Mouse (Mus musculus) embryonic facial prominence, embryonic 15.5 days (tissue): Measurements from ENCODE around the gene Cd79a. TPM values are rescaled to one million over a fixed set of nuclear protein-coding genes. Genes with fewer than 3 reads are reported as not detected.

ENCODE experiments used
- ATAC-seq: fragments of 200-750 bp; cut with Nextera tagmentation; 2 replicates; pipeline ENCODE4 v1.8.0; 2017; ENCODE audit warnings: low read depth, moderate TSS enrichment; ENCODE audit not compliant: insufficient number of reproducible peaks, low FRiP score, low TSS enrichment
- H3K27ac ChIP-seq: fragments of 300-500 bp; sonication (generic); replicated peaks from 2 replicates; pipeline ENCODE4 v1.5.1; 2015; ENCODE audit warnings: mild to moderate bottlenecking, inconsistent platforms
- H3K27me3 ChIP-seq: fragments of 300-500 bp; sonication (generic); 2 replicates; pipeline ENCODE4 v1.6.1; 2015; ENCODE audit warnings: inconsistent platforms
- H3K36me3 ChIP-seq: fragments of 300-500 bp; sonication (generic); 2 replicates; pipeline ENCODE4 v1.6.1; 2015; ENCODE audit warnings: mild to moderate bottlenecking, inconsistent platforms
- H3K4me1 ChIP-seq: fragments of 300-500 bp; sonication (generic); 2 replicates; pipeline ENCODE4 v1.6.1; 2015; ENCODE audit warnings: inconsistent platforms
- H3K4me2 ChIP-seq: fragments of 300-500 bp; sonication (generic); replicated peaks from 2 replicates; pipeline ENCODE4 v1.6.1; 2015; ENCODE audit warnings: mild to moderate bottlenecking, inconsistent platforms
- H3K4me3 ChIP-seq: fragments of 300-500 bp; sonication (generic); replicated peaks from 2 replicates; pipeline ENCODE4 v1.5.1; 2015; ENCODE audit warnings: mild to moderate bottlenecking, inconsistent platforms
- H3K9ac ChIP-seq: fragments of 300-500 bp; sonication (generic); 2 replicates; pipeline ENCODE4 v1.6.1; 2015; ENCODE audit warnings: inconsistent platforms
- H3K9me3 ChIP-seq: fragments of 300-500 bp; sonication (generic); replicated peaks from 2 replicates; pipeline ENCODE4 v1.6.1; 2016; ENCODE audit warnings: inconsistent platforms
- WGBS: fragments of 180-500 bp; shearing (Covaris S2); methylation state at CpG from one replicate; pipeline ENCODE4 v1.1.7; 2015; 5-methylcytosine and 5-hydroxymethylcytosine counted together
- polyA plus RNA-seq: library from polyadenylated mRNA; unstranded; fragments of >200 nt; fragmentation: Nextera tagmentation; extraction: Ambion mirVana; gene quantifications from 2 replicates; pipeline ENCODE4 v1.2.1, GENCODE M21; 2015

Cd79a gene
- 0.59 and 0.69 TPM in 2 replicates for polyA plus RNA-seq

DNA sequence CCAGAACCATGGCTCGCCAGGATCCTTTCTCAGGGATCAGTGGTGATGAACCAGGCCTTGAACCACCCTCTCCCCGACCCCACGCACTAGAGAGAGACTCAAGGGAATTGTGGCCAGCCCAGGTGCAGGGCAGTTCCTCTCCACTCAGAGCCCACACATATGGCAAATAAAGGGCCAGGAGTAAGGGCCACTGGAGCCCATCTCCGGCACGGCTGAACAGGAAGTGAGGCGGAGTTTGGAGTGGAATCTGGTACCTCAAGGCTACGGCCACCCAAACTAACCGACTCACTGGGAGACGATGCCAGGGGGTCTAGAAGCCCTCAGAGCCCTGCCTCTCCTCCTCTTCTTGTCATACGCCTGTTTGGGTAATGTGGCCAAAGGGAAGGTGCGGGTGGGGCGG is at the start of gene Cd79a:
Cd79a (plus strand) TSS at position 158 of the 400 bp plus-strand sequence.
- Histone ChIP-seq H3K9ac (no peak within 1 kb of the TSS), H3K9me3 (no peaks in the 10 kb centered on the region), H3K27ac (no peak within 1 kb of the TSS), H3K36me3 (no peaks in the 10 kb centered on the region), H3K4me1 (peaks cover 2% of the 10 kb centered on the region; the same call in 1 of the 2 replicates), H3K4me3 (no peak within 1 kb of the TSS), H3K4me2 (no peak within 1 kb of the TSS), H3K27me3 (no peaks in the 10 kb centered on the region)
- WGBS, result 52% methylated on average over 12 of the region's 12 CpGs
- no peak for ATAC-seq

DNA sequence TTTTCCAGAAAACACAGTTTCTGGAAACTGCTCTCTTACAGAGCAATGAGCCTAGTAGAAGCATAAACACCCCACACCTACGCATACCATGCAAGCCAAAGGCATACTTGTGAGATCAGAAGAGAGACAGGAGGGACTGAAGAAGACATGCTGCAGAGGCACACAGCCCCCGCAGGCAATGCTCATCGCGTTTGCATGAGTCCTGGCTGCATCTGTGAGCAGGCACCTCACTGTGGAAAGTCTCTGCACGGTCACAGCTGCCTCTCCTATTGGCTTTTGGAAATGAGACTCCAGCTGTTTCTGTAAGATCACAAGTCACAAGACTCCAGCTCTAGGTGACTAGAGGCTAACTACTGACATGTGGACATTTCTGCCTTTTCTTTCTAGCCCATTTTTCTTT is 47.0 kb upstream of the Cd79a start:
- no peaks in the 10 kb centered on the region for H3K36me3 ChIP-seq
- 8% methylated on average over 5 of the region's 5 CpGs for WGBS
- 0 out of 2 replicates have a peak, but pooled peaks cover 5% of the 10 kb centered on the region for H3K4me1 ChIP-seq
- H3K9ac ChIP-seq, result no peak overlapping the region
- no peak overlapping the region for H3K4me2 ChIP-seq
- no peak overlapping the region for H3K27ac ChIP-seq
- no peaks in the 10 kb centered on the region for H3K27me3 ChIP-seq
- no peak for ATAC-seq
- no peaks in the 10 kb centered on the region for H3K9me3 ChIP-seq
- no peak overlapping the region for H3K4me3 ChIP-seq

DNA sequence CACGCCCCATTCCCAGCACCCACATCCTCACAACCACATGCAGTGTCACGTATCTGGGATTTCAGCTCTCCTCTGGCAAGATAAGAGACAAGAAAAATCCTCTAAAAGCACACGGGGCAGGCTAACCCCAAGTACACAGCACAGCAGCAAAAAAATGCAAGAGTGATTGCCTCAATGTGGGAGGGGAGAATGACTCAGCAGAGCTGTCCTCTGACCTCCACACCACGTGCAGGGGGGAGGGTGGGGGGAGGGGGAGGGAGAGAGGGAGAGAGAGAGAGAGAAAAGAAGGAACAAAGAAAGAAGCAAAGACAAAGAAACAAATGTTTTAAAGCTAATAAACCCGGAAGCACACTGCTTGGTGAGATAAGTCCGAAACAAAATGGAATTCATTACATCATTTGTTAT is 46.3 kb upstream of the Cd79a start:
- ATAC-seq, result no peak
- H3K4me2 ChIP-seq, result no peak overlapping the region

DNA sequence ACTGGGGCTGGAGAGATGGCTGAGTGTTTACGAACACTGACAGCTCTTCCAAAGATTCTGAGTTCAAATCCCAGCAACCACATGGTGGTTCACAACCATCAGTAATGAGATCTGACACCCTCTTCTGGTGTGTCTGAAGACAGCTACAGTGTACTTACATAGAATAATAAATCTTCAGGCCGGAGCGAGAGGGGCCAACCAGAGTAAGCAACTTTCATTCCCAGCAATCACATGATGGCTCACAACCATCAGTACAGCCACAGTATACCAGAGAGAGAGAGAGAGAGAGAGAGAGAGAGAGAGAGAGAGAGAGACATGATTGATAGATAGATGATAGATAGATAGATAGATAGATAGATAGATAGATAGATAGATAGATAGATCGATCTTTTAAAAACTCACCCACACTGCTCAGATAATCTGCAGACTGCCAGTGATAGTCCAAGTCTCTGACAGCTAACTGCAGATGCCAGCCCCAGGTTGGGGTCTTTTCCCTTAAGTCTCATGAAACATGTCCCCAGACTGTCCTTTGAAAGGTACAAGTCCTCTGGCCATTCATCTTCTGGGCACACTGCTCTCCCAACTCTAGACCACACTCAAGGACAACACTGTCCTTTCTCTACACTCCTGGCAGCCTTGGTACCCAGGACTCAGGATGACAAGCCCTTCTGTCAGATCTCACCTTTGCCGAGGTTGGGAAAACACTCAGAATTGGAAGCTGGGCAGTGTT is 45.4 kb upstream of the Cd79a start:
- Histone ChIP-seq H3K4me2 (no peak overlapping the region), H3K9ac (no peak overlapping the region), H3K4me1 (0 out of 2 replicates have a peak, but pooled peaks cover 5% of the 10 kb centered on the region), H3K27ac (no peak overlapping the region), H3K9me3 (no peaks in the 10 kb centered on the region), H3K27me3 (no peaks in the 10 kb centered on the region), H3K4me3 (no peak overlapping the region), H3K36me3 (no peaks in the 10 kb centered on the region)
- ATAC-seq, result no peak
- WGBS, result 87% methylated on average over 5 of the region's 5 CpGs

More for the DNA sequence above, 46.3 kb upstream of the Cd79a start:
- H3K27ac ChIP-seq, result no peak overlapping the region
- no peaks in the 10 kb centered on the region for H3K9me3 ChIP-seq
- no peak overlapping the region for H3K9ac ChIP-seq
- 35% methylated on average over 6 of the region's 6 CpGs for WGBS
- no peak overlapping the region for H3K4me3 ChIP-seq
- H3K36me3 ChIP-seq, result no peaks in the 10 kb centered on the region
- no peaks in the 10 kb centered on the region for H3K27me3 ChIP-seq
- H3K4me1 ChIP-seq, result 0 out of 2 replicates have a peak, but pooled peaks cover 5% of the 10 kb centered on the region

DNA sequence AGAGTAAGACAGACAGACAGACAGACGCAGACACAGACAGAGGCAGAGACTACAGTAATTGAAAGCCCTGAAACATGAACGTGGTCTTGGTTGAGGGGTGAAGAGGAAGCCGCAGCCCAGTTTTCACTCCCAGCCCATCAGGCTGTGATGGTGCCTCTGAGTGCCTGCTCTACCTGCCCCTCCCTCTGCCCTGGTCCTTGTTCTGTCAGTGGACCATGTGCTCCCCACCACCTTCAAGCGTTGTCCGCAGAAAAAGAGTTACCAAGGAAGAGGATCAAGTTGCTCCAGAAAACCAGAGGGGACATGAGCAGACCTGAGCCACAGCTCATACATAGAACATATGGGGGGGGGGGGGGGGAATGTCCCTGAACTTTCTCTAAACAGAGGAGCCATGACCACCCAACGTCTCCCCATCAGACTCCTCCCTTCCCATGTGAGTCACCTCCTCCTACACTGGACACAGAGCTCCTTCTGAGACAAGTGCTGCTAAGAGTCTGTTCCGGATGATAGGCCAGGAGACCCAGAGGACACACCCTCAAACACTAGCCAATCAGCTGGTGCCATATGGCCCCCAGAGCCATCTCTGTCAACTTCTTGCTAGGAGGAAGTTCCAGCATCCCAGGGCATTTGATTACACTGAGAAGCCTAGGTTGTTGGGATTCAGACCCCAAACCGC is 44.5 kb upstream of the Cd79a start:
- Histone ChIP-seq H3K4me2 (no peak overlapping the region), H3K27ac (no peak overlapping the region), H3K4me1 (0 out of 2 replicates have a peak, but pooled peaks cover 5% of the 10 kb centered on the region), H3K9me3 (no peaks in the 10 kb centered on the region), H3K27me3 (no peaks in the 10 kb centered on the region), H3K9ac (no peak overlapping the region), H3K36me3 (no peaks in the 10 kb centered on the region), H3K4me3 (no peak overlapping the region)
- no peak for ATAC-seq
- WGBS, result 76% methylated on average over 8 of the region's 8 CpGs

GRCm38 (mm10) chr7:24853233-24853563 is 44.0 kb upstream of the Cd79a start:
- Histone ChIP-seq H3K4me1 (0 out of 2 replicates have a peak, but pooled peaks cover 5% of the 10 kb centered on the region), H3K4me2 (no peak overlapping the region), H3K36me3 (no peaks in the 10 kb centered on the region), H3K27ac (no peak overlapping the region), H3K9me3 (no peaks in the 10 kb centered on the region), H3K9ac (no peak overlapping the region), H3K27me3 (no peaks in the 10 kb centered on the region), H3K4me3 (no peak overlapping the region)
- no peak for ATAC-seq

- no peaks in the 10 kb centered on the region for H3K36me3 ChIP-seq
- no peak overlapping the region for H3K4me3 ChIP-seq
- H3K9me3 ChIP-seq, result no peaks in the 10 kb centered on the region
- H3K4me2 ChIP-seq, result no peak overlapping the region
- 0 out of 2 replicates have a peak, but pooled peaks cover 5% of the 10 kb centered on the region for H3K4me1 ChIP-seq
- no peaks in the 10 kb centered on the region for H3K27me3 ChIP-seq
- no peak for ATAC-seq
- no peak overlapping the region for H3K9ac ChIP-seq
- H3K27ac ChIP-seq, result no peak overlapping the region
- WGBS, result 27% methylated on average over 7 of the region's 7 CpGs
Measured at GRCm38 (mm10) chr7:24853695-24854094, 43.5 kb upstream of the Cd79a start.

- H3K9ac ChIP-seq, result no peak overlapping the region
- no peaks in the 10 kb centered on the region for H3K9me3 ChIP-seq
- H3K27me3 ChIP-seq, result no peaks in the 10 kb centered on the region
- 39% methylated on average over 6 of the region's 6 CpGs for WGBS
- no peaks in the 10 kb centered on the region for H3K36me3 ChIP-seq
- H3K4me3 ChIP-seq, result no peak overlapping the region
- H3K4me2 ChIP-seq, result no peak overlapping the region
- ATAC-seq, result no peak
- 0 out of 2 replicates have a peak, but pooled peaks cover 5% of the 10 kb centered on the region for H3K4me1 ChIP-seq
- H3K27ac ChIP-seq, result no peak overlapping the region
Measured at GRCm38 (mm10) chr7:24856460-24857120, 40.6 kb upstream of the Cd79a start.

- Histone ChIP-seq H3K27me3 (no peaks in the 10 kb centered on the region), H3K27ac (no peak overlapping the region), H3K4me3 (no peak overlapping the region), H3K4me2 (no peak overlapping the region), H3K9ac (no peak overlapping the region), H3K36me3 (no peaks in the 10 kb centered on the region), H3K9me3 (no peaks in the 10 kb centered on the region), H3K4me1 (no peaks in the 10 kb centered on the region)
- WGBS, result 69% methylated on average over 5 of the region's 5 CpGs
- ATAC-seq, result no peak
Measured at GRCm38 (mm10) chr7:24859234-24859633, 37.9 kb upstream of the Cd79a start.

- 89% methylated on average over 7 of the region's 7 CpGs for WGBS
- no peak within 1 kb of the TSS for H3K27ac ChIP-seq
- no peak within 1 kb of the TSS for H3K4me2 ChIP-seq
- no peaks in the 10 kb centered on the region for H3K36me3 ChIP-seq
- no peak within 1 kb of the TSS for H3K4me3 ChIP-seq
- H3K27me3 ChIP-seq, result no peaks in the 10 kb centered on the region
- no peak for ATAC-seq
- no peaks in the 10 kb centered on the region for H3K4me1 ChIP-seq
- no peaks in the 10 kb centered on the region for H3K9me3 ChIP-seq
- no peak within 1 kb of the TSS for H3K9ac ChIP-seq
Measured at GRCm38 (mm10) chr7:24861913-24862312, 35.3 kb upstream of the Cd79a start, which contains the start of gene Gm9844. Gm9844 (plus strand) TSS chr7:24862213.

DNA sequence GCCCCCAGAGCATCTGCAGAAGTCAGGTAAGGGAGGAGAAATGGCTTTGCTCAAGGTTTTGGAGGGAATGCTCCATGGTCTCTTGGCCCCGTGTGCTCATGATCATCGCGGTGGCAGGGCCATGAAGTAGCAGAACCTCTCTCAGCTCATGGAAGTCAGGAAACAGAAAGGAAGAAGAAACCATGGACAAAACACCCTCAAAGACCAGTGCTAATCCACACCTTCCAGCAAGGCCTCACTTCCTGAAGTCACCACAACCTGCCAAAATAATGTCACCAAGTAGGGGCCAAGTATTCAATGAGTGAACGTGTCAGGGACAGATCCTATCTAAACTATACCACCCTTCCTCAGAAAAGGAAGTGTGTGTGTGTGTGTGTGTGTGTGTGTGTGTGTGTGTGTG is 34.3 kb upstream of the Cd79a start:
- H3K4me2 ChIP-seq, result no peak overlapping the region
- H3K9ac ChIP-seq, result no peak overlapping the region
- ATAC-seq, result no peak
- H3K4me3 ChIP-seq, result no peak overlapping the region
- H3K27ac ChIP-seq, result no peak overlapping the region
- no peaks in the 10 kb centered on the region for H3K27me3 ChIP-seq
- H3K9me3 ChIP-seq, result no peaks in the 10 kb centered on the region
- no peaks in the 10 kb centered on the region for H3K4me1 ChIP-seq
- WGBS, result 83% methylated on average over 4 of the region's 4 CpGs
- no peaks in the 10 kb centered on the region for H3K36me3 ChIP-seq
